Mouse (Mus musculus): ENCODE measurements around the gene Ctc1.

The Ctc1 gene

GRCm38 (mm10) chr11:69051771-69052170, 36.1 kb downstream of the Ctc1 start:
- no peak for DNase-seq

GRCm38 (mm10) chr11:69052824-69053421, 37.2 kb downstream of the Ctc1 start:
- DNase-seq: no peak

- no peak for DNase-seq
These were observed 38.1 kb downstream of the Ctc1 start for GRCm38 (mm10) chr11:69053848-69054247.

GRCm38 (mm10) chr11:69058265-69058664, 42.6 kb downstream of the Ctc1 start:
- no peak for DNase-seq

GRCm38 (mm10) chr11:69058729-69059356, 43.1 kb downstream of the Ctc1 start:
- no peak for DNase-seq

- DNase-seq: peak; percentile 97
These were observed 43.8 kb downstream of the Ctc1 start, which contains the start of gene Borcs6 for GRCm38 (mm10) chr11:69059357-69059974. Gene Borcs6, plus strand, starts transcription at chr11:69059717.

- peak; percentile 58 for DNase-seq
These were observed 44.3 kb downstream of the Ctc1 start for GRCm38 (mm10) chr11:69059975-69060411.

- peak; percentile 57 for DNase-seq
These were observed 44.9 kb downstream of the Ctc1 start for GRCm38 (mm10) chr11:69060448-69061254.

GRCm38 (mm10) chr11:69061255-69061912, 45.7 kb downstream of the Ctc1 start:
- peak; percentile 33 for DNase-seq

- peak; percentile 85 for DNase-seq
These were observed 46.6 kb downstream of the Ctc1 start for GRCm38 (mm10) chr11:69062194-69062760.

GRCm38 (mm10) chr11:69062761-69063224, 47.1 kb downstream of the Ctc1 start:
- peak; percentile 95 for DNase-seq

- peak; percentile 90 for DNase-seq
These were observed 47.9 kb downstream of the Ctc1 start for GRCm38 (mm10) chr11:69063413-69064201.

GRCm38 (mm10) chr11:69064259-69065133, 48.8 kb downstream of the Ctc1 start:
- DNase-seq: no peak

- no peak for DNase-seq
These were observed 49.7 kb downstream of the Ctc1 start for GRCm38 (mm10) chr11:69065394-69065925.

GRCm38 (mm10) chr11:69066163-69066861, 50.6 kb downstream of the Ctc1 start:
- peak; percentile 77 for DNase-seq

GRCm38 (mm10) chr11:69066956-69067355, 51.2 kb downstream of the Ctc1 start:
- DNase-seq: peak; percentile 92

GRCm38 (mm10) chr11:69067601-69068000, 51.9 kb downstream of the Ctc1 start:
- DNase-seq: peak; percentile 28

- DNase-seq: peak; percentile 35
These were observed 54.4 kb downstream of the Ctc1 start for GRCm38 (mm10) chr11:69070093-69070492.

- peak; percentile 96 for DNase-seq
These were observed 55.0 kb downstream of the Ctc1 start, which contains the start of gene Tmem107 for GRCm38 (mm10) chr11:69070590-69071222. Gene Tmem107, plus strand, starts transcription at chr11:69070806.

Data from liver (tissue).